Comparison of ENCODE assay signal across 42 mouse cellular contexts in genomic region chr7:34025641-34026040, GRCm38 (mm10). TPM values are rescaled to one million over a fixed set of nuclear protein-coding genes. Genes with fewer than 3 reads are reported as not detected.
"Had no signal": no experiment of that assay in that cellular context is flagged by ENCODE, and none has a peak within 500 bp of the region (broad histone marks: within the 10 kb centered on the region; RNA-seq: fewer than 3 reads in every experiment).

No protein-coding gene starts in this region.

- H3K36me3 ChIP-seq: heart, embryonic 12.5 days; heart, embryonic 13.5 days; heart, embryonic 15.5 days; hindbrain, embryonic 10.5 days; hindbrain, embryonic 12.5 days; hindbrain, embryonic 13.5 days; hindbrain, embryonic 15.5 days; intestine, embryonic 15.5 days; kidney, embryonic 15.5 days had no signal

- H3K4me3 ChIP-seq: heart, embryonic 12.5 days; heart, embryonic 13.5 days; heart, embryonic 15.5 days; hindbrain, embryonic 10.5 days; hindbrain, embryonic 12.5 days; hindbrain, embryonic 13.5 days; hindbrain, embryonic 15.5 days; intestine, embryonic 15.5 days; kidney, embryonic 15.5 days; layer of hippocampus, adult 2 months had no signal

- H3K4me1 ChIP-seq: heart, embryonic 12.5 days; heart, embryonic 13.5 days; heart, embryonic 15.5 days; hindbrain, embryonic 10.5 days; hindbrain, embryonic 12.5 days; hindbrain, embryonic 13.5 days; hindbrain, embryonic 15.5 days; intestine, embryonic 15.5 days; kidney, embryonic 15.5 days had no signal

- H3K27me3 ChIP-seq: heart, embryonic 12.5 days; heart, embryonic 13.5 days; heart, embryonic 15.5 days; hindbrain, embryonic 12.5 days; hindbrain, embryonic 13.5 days; hindbrain, embryonic 15.5 days; intestine, embryonic 15.5 days; kidney, embryonic 15.5 days had no signal

- H3K27ac ChIP-seq: heart, embryonic 13.5 days; heart, embryonic 15.5 days; hindbrain, embryonic 10.5 days; hindbrain, embryonic 12.5 days; hindbrain, embryonic 13.5 days; hindbrain, embryonic 14.5 days; hindbrain, embryonic 15.5 days; hindbrain, postnatal 0 days; intestine, embryonic 15.5 days; kidney, embryonic 15.5 days; kidney, postnatal 0 days; layer of hippocampus, adult 2 months had no signal

- DNase-seq: heart, postnatal 10 days; heart, postnatal 14 days; heart, postnatal 36 days; heart, postnatal 4 days; kidney, adult 11 months; kidney, adult 18-20 months; kidney, adult 2 months; kidney, adult 8-10 months; kidney, adult 9 months; kidney, postnatal 10 days; kidney, postnatal 14 days; kidney, postnatal 25 days; kidney, postnatal 36 days; kidney, postnatal 4 days; layer of hippocampus, adult 9-11 months; layer of hippocampus, postnatal 36 days had no signal

- H3K9me3 ChIP-seq: intestine, embryonic 15.5 days had no signal

RNA-seq across cellular contexts. Expression of gene Scgb1b27, which starts 4.4 kb away (rescaled TPM):
- polyA plus RNA-seq: heart, embryonic 11.5 days; heart, embryonic 12.5 days; heart, embryonic 13.5 days; heart, embryonic 14.5 days; heart, embryonic 15.5 days; heart, embryonic 16.5 days; heart, postnatal 0 days; hindbrain, embryonic 10.5 days; hindbrain, embryonic 11.5 days; hindbrain, embryonic 12.5 days; hindbrain, embryonic 13.5 days; hindbrain, embryonic 14.5 days; hindbrain, embryonic 15.5 days; hindbrain, embryonic 16.5 days; hindbrain, postnatal 0 days; inflammation-experienced regulatory T-cells, adult 6 months; intestine, embryonic 14.5 days; intestine, embryonic 15.5 days; intestine, embryonic 16.5 days; intestine, postnatal 0 days; kidney, adult 2 months; kidney, embryonic 14.5 days; kidney, embryonic 15.5 days; kidney, embryonic 16.5 days; kidney, postnatal 0 days; large intestine, adult 2 months had no signal

RNA-seq across cellular contexts. Expression of gene Scgb2b27, which starts 11.9 kb away (rescaled TPM):
- polyA plus RNA-seq: heart, embryonic 11.5 days; heart, embryonic 12.5 days; heart, embryonic 13.5 days; heart, embryonic 14.5 days; heart, embryonic 15.5 days; heart, embryonic 16.5 days; heart, postnatal 0 days; hindbrain, embryonic 10.5 days; hindbrain, embryonic 11.5 days; hindbrain, embryonic 12.5 days; hindbrain, embryonic 13.5 days; hindbrain, embryonic 14.5 days; hindbrain, embryonic 15.5 days; hindbrain, embryonic 16.5 days; hindbrain, postnatal 0 days; inflammation-experienced regulatory T-cells, adult 6 months; intestine, embryonic 14.5 days; intestine, embryonic 15.5 days; intestine, embryonic 16.5 days; intestine, postnatal 0 days; kidney, adult 2 months; kidney, embryonic 14.5 days; kidney, embryonic 15.5 days; kidney, embryonic 16.5 days; kidney, postnatal 0 days; large intestine, adult 2 months had no signal
